Mouse (Mus musculus): ENCODE results near the gene Camta2.

DNA sequence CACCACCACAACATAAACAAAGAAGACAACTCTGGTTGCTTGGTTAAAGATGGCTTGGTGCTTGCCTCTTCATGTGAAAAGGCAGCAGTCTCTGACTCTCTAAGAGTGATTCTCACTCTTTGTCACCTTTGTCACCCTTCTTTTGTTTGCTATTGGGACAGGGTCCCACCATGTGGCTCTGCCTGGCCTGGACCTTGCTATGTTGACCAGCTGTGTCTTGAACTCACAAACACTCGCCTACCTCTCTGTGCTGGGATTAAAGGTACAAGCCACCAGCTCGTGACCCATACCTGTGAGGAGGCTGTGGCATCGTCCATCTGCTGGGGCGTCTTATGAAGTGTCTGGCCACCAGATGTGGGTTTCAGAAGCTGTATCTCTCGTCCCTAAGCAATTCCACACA, 45.4 kb upstream of the Camta2 start:
- no peak for TF ChIP-seq GATA1 (IDR thresholded peaks at IDR 0.05; ENCODE audit: low read length)
- TF ChIP-seq TAL1 (IDR thresholded peaks at IDR 0.05; ENCODE audit: low read length) = no peak

Measured in erythroblast, embryonic 14.5 days (primary cell).